Comparison of ENCODE assay signal across 10 mouse cellular contexts in the genomic region with DNA sequence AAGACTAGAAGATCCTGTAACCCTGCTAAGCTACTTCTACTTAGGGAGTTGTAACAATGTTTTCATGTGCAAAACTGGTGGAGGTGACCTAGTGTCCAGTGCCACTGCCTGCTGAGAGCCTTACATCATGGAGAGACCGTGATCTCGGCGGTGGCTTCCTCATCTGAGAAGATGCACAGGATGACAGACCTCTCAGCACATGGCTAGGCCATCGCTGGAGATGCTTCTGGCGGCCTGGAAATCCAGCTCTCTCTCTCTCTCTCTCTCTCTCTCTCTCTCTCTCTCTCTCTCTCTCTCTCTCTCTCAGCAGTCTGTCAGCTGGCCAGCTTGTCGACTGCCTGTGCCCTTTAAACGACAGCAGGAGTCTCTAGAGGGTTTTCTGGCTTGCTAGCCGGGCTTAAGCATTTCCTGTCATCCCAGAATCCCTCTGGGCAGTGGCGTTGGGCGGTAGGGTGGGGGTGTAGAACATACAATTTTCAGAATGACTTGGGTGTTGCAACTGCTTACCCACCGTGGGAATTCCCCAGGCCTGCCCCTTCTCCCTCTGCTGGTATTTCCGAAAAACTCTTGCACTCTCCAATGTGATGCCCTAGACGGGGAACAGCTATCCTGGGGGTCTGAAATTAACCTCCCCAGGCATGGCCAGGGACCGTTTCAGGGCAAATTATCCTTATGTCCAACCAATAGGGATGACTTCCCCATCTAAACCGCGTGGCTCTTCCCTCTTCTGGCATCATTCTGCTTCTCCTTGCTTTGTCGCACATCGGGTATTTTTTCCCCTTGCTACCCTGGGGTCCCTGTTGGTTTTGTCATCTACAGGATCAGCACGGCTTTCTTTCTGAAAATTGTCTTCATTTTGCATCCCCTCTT. TPM values are rescaled to one million over a fixed set of nuclear protein-coding genes. Genes with fewer than 3 reads are reported as not detected.
DNase-seq lines count a peak whose midpoint lies in the region; ATAC-seq and TF ChIP-seq lines count a peak whose summit lies in the region.
"Had no signal": no experiment of that assay in that cellular context is flagged by ENCODE, and none has a peak within 500 bp of the region (broad histone marks: within the 10 kb centered on the region; RNA-seq: fewer than 3 reads in every experiment).

No protein-coding gene starts in this region.

- no peaks in the 10 kb centered on the region for H3K36me3 ChIP-seq in midbrain, embryonic 10.5 days
- H3K36me3 ChIP-seq in midbrain, embryonic 16.5 days (ENCODE audit: control insufficient read depth, insufficient read depth, low read length), result no peaks in the 10 kb centered on the region; the same call in 1 of the 2 replicates
- no peaks in the 10 kb centered on the region for H3K36me3 ChIP-seq in midbrain, postnatal 0 days (ENCODE audit: insufficient read depth, low read length)
- H3K36me3 ChIP-seq: neural tube, embryonic 12.5 days had no signal

- H3K9me3 ChIP-seq in midbrain, embryonic 10.5 days (replicated peaks), result no peaks in the 10 kb centered on the region
- H3K9me3 ChIP-seq in midbrain, embryonic 16.5 days (replicated peaks; ENCODE audit: control insufficient read depth, low read length, poor library complexity, severe bottlenecking), result no peaks in the 10 kb centered on the region
- H3K9me3 ChIP-seq in midbrain, postnatal 0 days (ENCODE audit: low read length), result no peaks in the 10 kb centered on the region
- H3K9me3 ChIP-seq: neural tube, embryonic 12.5 days had no signal

- no peak for TF ChIP-seq CTCF in midbrain, postnatal 0 days (IDR thresholded peaks at IDR 0.05)

- H3K9ac ChIP-seq in midbrain, embryonic 16.5 days (ENCODE audit: low read depth, low read length), result no peak overlapping the region
- no peak overlapping the region for H3K9ac ChIP-seq in midbrain, postnatal 0 days (replicated peaks; ENCODE audit: low read length, poor library complexity, severe bottlenecking)
- H3K9ac ChIP-seq: neural tube, embryonic 12.5 days had no signal

- no peak overlapping the region for H3K4me2 ChIP-seq in midbrain, embryonic 16.5 days (ENCODE audit: low read length)
- H3K4me2 ChIP-seq in midbrain, postnatal 0 days (ENCODE audit: low read depth, low read length, poor library complexity, severe bottlenecking), result no peak overlapping the region
- H3K4me2 ChIP-seq: neural tube, embryonic 12.5 days had no signal

- peaks cover 14% of the 10 kb centered on the region for H3K4me1 ChIP-seq in midbrain, embryonic 10.5 days
- H3K4me1 ChIP-seq in midbrain, embryonic 16.5 days (ENCODE audit: control insufficient read depth, insufficient read depth, low read length), result no peaks in the 10 kb centered on the region
- no peaks in the 10 kb centered on the region for H3K4me1 ChIP-seq in midbrain, postnatal 0 days (ENCODE audit: insufficient read depth, low read length)

- H3K27me3 ChIP-seq in midbrain, embryonic 10.5 days (ENCODE audit: low read depth, poor library complexity, severe bottlenecking), result no peaks in the 10 kb centered on the region
- H3K27me3 ChIP-seq in midbrain, embryonic 16.5 days (ENCODE audit: control insufficient read depth, insufficient read depth, low read depth, low read length), result no peaks in the 10 kb centered on the region
- no peaks in the 10 kb centered on the region for H3K27me3 ChIP-seq in midbrain, postnatal 0 days (ENCODE audit: insufficient read depth, low read length)
- H3K27me3 ChIP-seq: neural tube, embryonic 12.5 days had no signal

- no peak for ATAC-seq in midbrain, embryonic 16.5 days
- ATAC-seq in midbrain, postnatal 0 days (ENCODE audit: low FRiP score), result no peak

- WGBS in midbrain, embryonic 10.5 days, result 79% methylated on average over 19 of the region's 19 CpGs
- WGBS in midbrain, embryonic 16.5 days, result 65% methylated on average over 19 of the region's 19 CpGs
- WGBS in midbrain, postnatal 0 days, result 67% methylated on average over 19 of the region's 19 CpGs

- no peak for DNase-seq in midbrain, embryonic 10.5 days (ENCODE audit: low spot score)
- peak; percentile 42 for DNase-seq in fibroblast of lung, adult 2 months (ENCODE audit: low read depth)
- DNase-seq in kidney, adult 11 months, result peak; percentile 53
- DNase-seq in midbrain, postnatal 0 days (ENCODE audit: low spot score), result peak; percentile 42
- no peak for DNase-seq in thymus, adult 18-20 months
- DNase-seq in frontal cortex, adult 2 months (ENCODE audit: extremely low spot score in 1 of 2, low spot score in 1 of 2), result no peak
- DNase-seq in c-Kit-positive CD71-positive TER-119-positive erythroid progenitor cells, embryonic 14.5 days (ENCODE audit: low spot score), result no peak

- peak overlapping the region; percentile 7; the same call in 1 of the 2 replicates for H3K27ac ChIP-seq in midbrain, embryonic 10.5 days (replicated peaks)
- no peak overlapping the region for H3K27ac ChIP-seq in midbrain, embryonic 16.5 days (ENCODE audit: low read length)
- 0 out of 2 replicates have a peak overlapping the region, but pooled peaks have one; percentile 6 for H3K27ac ChIP-seq in midbrain, postnatal 0 days (ENCODE audit: low read depth, low read length)
- H3K27ac ChIP-seq: neural tube, embryonic 12.5 days had no signal

- no peak overlapping the region for H3K4me3 ChIP-seq in midbrain, embryonic 10.5 days
- no peak overlapping the region for H3K4me3 ChIP-seq in midbrain, embryonic 16.5 days (ENCODE audit: low read depth, low read length)
- no peak overlapping the region for H3K4me3 ChIP-seq in midbrain, postnatal 0 days (ENCODE audit: low read depth, low read length)
- H3K4me3 ChIP-seq: neural tube, embryonic 12.5 days had no signal

RNA-seq across cellular contexts. Expression of gene Gm10309, which starts 2.5 kb away (rescaled TPM):
- polyA plus RNA-seq in midbrain, embryonic 10.5 days (2016; fragmentation: Nextera tagmentation; extraction: Ambion mirVana), result 0.19 TPM in 1 of 2 replicates, not detected in the other
- polyA plus RNA-seq in midbrain, embryonic 16.5 days (2015; fragmentation: Nextera tagmentation; extraction: Ambion mirVana), result 0.44 and 0.63 TPM in 2 replicates
- total RNA-seq in midbrain, postnatal 0 days (2014; rRNA removed), result not detected in 2 replicates
- 0.11 and 0.32 TPM in 2 replicates for polyA plus RNA-seq in midbrain, postnatal 0 days (2015; fragmentation: Nextera tagmentation; extraction: Ambion mirVana)
- 0.04 TPM in 1 of 2 replicates, not detected in the other for polyA plus RNA-seq in frontal cortex, adult 2 months (2012; rRNA removed)
- total RNA-seq: hematopoietic stem cell, adult 5-6 weeks had no signal

Comparison
In these comparisons a context has a peak if more than half of its experiments do, and no peak if none do; other contexts are left out.
1. DNase-seq: peak in fibroblast of lung, adult 2 months (single experiment), kidney, adult 11 months (single experiment) and midbrain, postnatal 0 days (single experiment); none in midbrain, embryonic 10.5 days (single experiment), thymus, adult 18-20 months (0 of 2), frontal cortex, adult 2 months (0 of 2) and c-Kit-positive CD71-positive TER-119-positive erythroid progenitor cells, embryonic 14.5 days (single experiment).